Comparison of ENCODE assay signal across 22 mouse cellular contexts in the genomic region with DNA sequence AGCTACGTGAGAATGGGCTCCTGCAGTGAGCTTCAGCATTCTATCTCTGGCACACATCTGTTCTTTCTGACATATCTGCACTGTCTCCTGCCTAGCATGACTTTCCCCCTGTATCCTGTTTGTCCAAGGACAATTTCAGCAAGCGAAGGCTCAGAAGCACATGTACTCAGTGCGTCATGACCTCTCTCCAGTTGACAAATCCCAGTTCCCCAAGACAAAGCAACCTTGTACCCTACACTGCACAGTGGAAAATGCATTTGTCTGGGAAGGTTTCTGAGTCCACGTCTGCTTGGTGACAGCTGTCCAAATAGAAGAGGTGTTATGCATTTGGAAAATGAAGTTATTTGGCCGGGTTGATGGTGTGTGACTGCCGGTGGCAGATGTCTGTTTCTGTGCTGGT.
DNase-seq lines count a peak whose midpoint lies in the region; ATAC-seq and TF ChIP-seq lines count a peak whose summit lies in the region.
"Had no signal": no experiment of that assay in that cellular context is flagged by ENCODE, and none has a peak within 500 bp of the region (broad histone marks: within the 10 kb centered on the region; RNA-seq: fewer than 3 reads in every experiment).

No protein-coding gene starts in this region.

- no peaks in the 10 kb centered on the region for H3K79me2 ChIP-seq in heart, adult 2 months (replicated peaks; ENCODE audit: control insufficient read depth, insufficient read depth, low read length)

- peak; percentile 78 for ATAC-seq in heart, embryonic 12.5 days (ENCODE audit: insufficient number of reproducible peaks, low FRiP score)
- ATAC-seq in heart, embryonic 15.5 days (replicated peaks; ENCODE audit: insufficient number of reproducible peaks, insufficient read depth, low FRiP score, low read depth), result peak; percentile 62
- peak; percentile 47 for ATAC-seq in heart, postnatal 0 days (ENCODE audit: insufficient read depth, low read depth)
- ATAC-seq: forebrain, embryonic 14.5 days had no signal

- TF ChIP-seq EP300 in heart, postnatal 0 days (IDR thresholded peaks at IDR 0.05; ENCODE audit: low read depth), result no peak
- TF ChIP-seq EP300 in heart, adult 2 months (IDR thresholded peaks at IDR 0.05; ENCODE audit: insufficient read depth, low read depth, low read length), result no peak

- no peak overlapping the region for H3K27ac ChIP-seq in heart, embryonic 12.5 days (ENCODE audit: poor library complexity, severe bottlenecking)
- no peak overlapping the region for H3K27ac ChIP-seq in heart, embryonic 15.5 days
- H3K27ac ChIP-seq in heart, postnatal 0 days (ENCODE audit: low read depth), result no peak overlapping the region
- no peak overlapping the region for H3K27ac ChIP-seq in heart, adult 2 months
- H3K27ac ChIP-seq: embryonic facial prominence, embryonic 13.5 days; embryonic facial prominence, embryonic 15.5 days; forebrain, embryonic 10.5 days; forebrain, embryonic 12.5 days had no signal

- H3K9ac ChIP-seq in heart, embryonic 12.5 days, result no peak overlapping the region
- no peak overlapping the region for H3K9ac ChIP-seq in heart, embryonic 15.5 days
- no peak overlapping the region for H3K9ac ChIP-seq in heart, postnatal 0 days (replicated peaks; ENCODE audit: low read depth, low read length)
- no peak overlapping the region for H3K9ac ChIP-seq in heart, adult 2 months (ENCODE audit: low read depth, low read length)
- H3K9ac ChIP-seq: embryonic facial prominence, embryonic 13.5 days; embryonic facial prominence, embryonic 15.5 days; forebrain, embryonic 12.5 days had no signal

- 45% methylated on average over 6 of the region's 6 CpGs for WGBS in heart, embryonic 12.5 days
- WGBS in heart, embryonic 15.5 days, result 43% methylated on average over 6 of the region's 6 CpGs
- WGBS in heart, postnatal 0 days, result 33% methylated on average over 6 of the region's 6 CpGs
- WGBS in heart, adult 2 months, result 31% methylated on average over 6 of the region's 6 CpGs

- H3K4me2 ChIP-seq in heart, embryonic 12.5 days, result no peak overlapping the region
- H3K4me2 ChIP-seq in heart, embryonic 15.5 days, result no peak overlapping the region
- no peak overlapping the region for H3K4me2 ChIP-seq in heart, postnatal 0 days (ENCODE audit: low read depth, low read length)
- H3K4me2 ChIP-seq: embryonic facial prominence, embryonic 13.5 days; embryonic facial prominence, embryonic 15.5 days; forebrain, embryonic 12.5 days had no signal

- H3K9me3 ChIP-seq in heart, embryonic 12.5 days (replicated peaks), result no peaks in the 10 kb centered on the region
- no peaks in the 10 kb centered on the region for H3K9me3 ChIP-seq in heart, embryonic 15.5 days (replicated peaks)
- no peaks in the 10 kb centered on the region for H3K9me3 ChIP-seq in heart, postnatal 0 days (replicated peaks; ENCODE audit: control insufficient read depth, low read length)
- H3K9me3 ChIP-seq: embryonic facial prominence, embryonic 13.5 days; embryonic facial prominence, embryonic 15.5 days; forebrain, embryonic 10.5 days; forebrain, embryonic 12.5 days had no signal

- H3K27me3 ChIP-seq in heart, embryonic 12.5 days (replicated peaks), result no peaks in the 10 kb centered on the region
- no peaks in the 10 kb centered on the region for H3K27me3 ChIP-seq in heart, embryonic 15.5 days
- no peaks in the 10 kb centered on the region for H3K27me3 ChIP-seq in heart, postnatal 0 days (ENCODE audit: control insufficient read depth, insufficient read depth, low read length)
- H3K27me3 ChIP-seq in heart, adult 2 months (ENCODE audit: control insufficient read depth, insufficient read depth, low read length), result no peaks in the 10 kb centered on the region
- H3K27me3 ChIP-seq: embryonic facial prominence, embryonic 13.5 days; embryonic facial prominence, embryonic 15.5 days; forebrain, embryonic 12.5 days had no signal

- no peak for TF ChIP-seq CTCF in heart, postnatal 0 days (IDR thresholded peaks at IDR 0.05; ENCODE audit: low read depth)
- TF ChIP-seq CTCF in heart, adult 2 months (IDR thresholded peaks at IDR 0.05), result no peak

- intact Hi-C loops in heart, adult 2 months (cut with DNase I), result no loop called here

- DNase-seq in heart, postnatal 4 days, result no peak
- no peak for DNase-seq in heart, adult 9 months (ENCODE audit: low spot score in 2 of 2)
- DNase-seq in heart, postnatal 0 days (ENCODE audit: low spot score), result peak; percentile 44
- no peak for DNase-seq in heart, adult 2 months
- DNase-seq: adrenal gland, adult 2 months; adrenal gland, postnatal 10 days; adrenal gland, postnatal 25 days; cerebellum, adult 11 months; cerebellum, adult 18-20 months; cerebellum, adult 8-10 months; cerebellum, adult 9-11 months; cerebellum, postnatal 14 days; cerebellum, postnatal 36 days; embryo, embryonic 11 days had no signal

- H3K36me3 ChIP-seq in heart, embryonic 12.5 days, result no peaks in the 10 kb centered on the region
- H3K36me3 ChIP-seq in heart, embryonic 15.5 days, result no peaks in the 10 kb centered on the region
- H3K36me3 ChIP-seq in heart, postnatal 0 days (replicated peaks; ENCODE audit: control insufficient read depth, insufficient read depth, low read length), result no peaks in the 10 kb centered on the region
- H3K36me3 ChIP-seq in heart, adult 2 months (ENCODE audit: control insufficient read depth, insufficient read depth, low read length), result no peaks in the 10 kb centered on the region
- H3K36me3 ChIP-seq: embryonic facial prominence, embryonic 13.5 days; embryonic facial prominence, embryonic 15.5 days; forebrain, embryonic 10.5 days; forebrain, embryonic 12.5 days had no signal

- H3K4me3 ChIP-seq in heart, embryonic 12.5 days, result no peak overlapping the region
- H3K4me3 ChIP-seq in heart, embryonic 15.5 days, result no peak overlapping the region
- H3K4me3 ChIP-seq in heart, postnatal 0 days (ENCODE audit: low read depth, low read length), result no peak overlapping the region
- no peak overlapping the region for H3K4me3 ChIP-seq in heart, adult 2 months
- H3K4me3 ChIP-seq: embryonic facial prominence, embryonic 13.5 days; embryonic facial prominence, embryonic 15.5 days; erythroblast, embryonic 14.5 days; forebrain, embryonic 10.5 days; forebrain, embryonic 12.5 days had no signal

- no peak for TF ChIP-seq POLR2A in heart, adult 2 months (IDR thresholded peaks at IDR 0.05; ENCODE audit: insufficient read depth, low read depth, low read length)

- no peaks in the 10 kb centered on the region for H3K4me1 ChIP-seq in heart, embryonic 12.5 days (replicated peaks)
- no peaks in the 10 kb centered on the region for H3K4me1 ChIP-seq in heart, embryonic 15.5 days (replicated peaks)
- no peaks in the 10 kb centered on the region for H3K4me1 ChIP-seq in heart, postnatal 0 days (ENCODE audit: control insufficient read depth, insufficient read depth)
- H3K4me1 ChIP-seq in heart, adult 2 months (ENCODE audit: control insufficient read depth, insufficient read depth, low read length), result no peaks in the 10 kb centered on the region
- H3K4me1 ChIP-seq: embryonic facial prominence, embryonic 13.5 days; embryonic facial prominence, embryonic 15.5 days; forebrain, embryonic 10.5 days; forebrain, embryonic 12.5 days had no signal
